Mouse (Mus musculus): Measurements from ENCODE around the gene Fgfr2.

DNA sequence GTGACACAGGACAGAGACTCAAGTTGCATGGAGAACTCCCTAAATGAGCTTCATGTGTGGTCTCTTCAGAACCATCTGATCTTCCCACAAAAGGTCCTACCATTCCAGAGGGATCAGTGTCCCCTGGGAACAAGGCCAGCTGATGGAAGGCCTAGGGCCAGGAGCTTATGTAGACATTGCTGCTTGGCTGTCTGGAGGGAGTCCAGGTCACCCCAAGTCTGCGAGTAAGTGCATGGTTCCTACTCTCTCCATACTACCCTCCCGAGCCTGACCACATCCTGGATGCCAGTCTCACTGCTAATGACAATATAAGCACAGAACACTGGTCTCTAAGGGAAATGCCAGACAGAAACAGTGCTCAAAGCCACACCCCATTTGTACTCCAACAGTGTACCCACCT lies 39.0 kb upstream of the Fgfr2 start:
- TF ChIP-seq CTCF (IDR thresholded peaks at IDR 0.05; ENCODE audit: borderline replicate concordance, insufficient read depth, low read length) (no peak), POLR2A (IDR thresholded peaks at IDR 0.05; ENCODE audit: low read depth, low read length) (no peak)
